Mouse (Mus musculus): ENCODE results near the gene Tep1.

The Tep1 gene

GRCm38 (mm10) chr14:50795261-50795935 lies 75.0 kb downstream of the Tep1 start:
- DNase-seq (ENCODE audit: low read depth, low spot score): no peak

- DNase-seq (ENCODE audit: low read depth, low spot score): no peak
These were observed 82.2 kb downstream of the Tep1 start for GRCm38 (mm10) chr14:50788157-50788556.

GRCm38 (mm10) chr14:50785251-50785637 lies 85.1 kb downstream of the Tep1 start, which contains the start of gene Ttc5:
Gene Ttc5, minus strand, starts transcription at chr14:50785519.
- peak; percentile 89 for DNase-seq (ENCODE audit: low read depth, low spot score)

- no peak for DNase-seq (ENCODE audit: low read depth, low spot score)
These were observed 85.7 kb downstream of the Tep1 start for GRCm38 (mm10) chr14:50784391-50785250.

- DNase-seq (ENCODE audit: low read depth, low spot score): no peak
These were observed 88.2 kb downstream of the Tep1 start for GRCm38 (mm10) chr14:50782166-50782565.

All from embryo, embryonic 11.5 days (tissue).